Mouse (Mus musculus): ENCODE measurements around the gene Uox.

The Uox gene

DNA sequence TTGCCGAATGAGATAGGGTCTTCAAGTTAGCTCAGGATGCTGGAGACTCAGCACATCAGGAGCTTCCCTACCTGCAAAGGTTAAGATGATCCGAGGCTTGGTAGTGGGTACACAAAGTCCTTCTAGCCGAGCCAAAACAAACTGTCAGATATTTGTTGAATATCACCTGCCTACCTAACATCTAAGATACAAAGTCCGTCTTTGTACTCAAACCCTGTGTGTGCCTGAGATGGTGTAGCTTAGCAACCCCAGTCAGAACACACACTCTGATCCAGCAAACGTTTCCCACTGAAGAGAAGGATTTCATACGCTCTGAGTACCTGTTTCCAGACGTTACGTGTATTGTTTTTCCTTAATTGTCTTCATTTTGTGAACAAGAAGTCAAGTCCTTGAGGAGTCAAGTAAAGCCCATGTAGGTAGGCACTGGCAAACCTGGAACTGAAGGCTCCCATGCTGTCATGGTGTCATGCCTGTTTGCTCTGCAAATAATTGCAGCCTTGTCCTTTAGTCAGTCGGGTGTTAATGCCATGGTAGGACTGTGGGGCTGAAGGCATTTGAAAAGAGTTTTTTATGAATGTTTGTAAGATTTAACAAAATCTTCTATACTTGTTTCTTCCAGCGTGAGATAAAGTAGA, at the start of gene Uox:
Gene Uox (plus strand): TSS at position 279 of the 635 bp plus-strand sequence.
- in situ Hi-C loops (cut with MseI, MboI): loop anchor here in 1 of 2 experiments (25.0 kb wide), 1 partner anchor 342 kb away; no protein-coding TSS in a partner anchor

DNA sequence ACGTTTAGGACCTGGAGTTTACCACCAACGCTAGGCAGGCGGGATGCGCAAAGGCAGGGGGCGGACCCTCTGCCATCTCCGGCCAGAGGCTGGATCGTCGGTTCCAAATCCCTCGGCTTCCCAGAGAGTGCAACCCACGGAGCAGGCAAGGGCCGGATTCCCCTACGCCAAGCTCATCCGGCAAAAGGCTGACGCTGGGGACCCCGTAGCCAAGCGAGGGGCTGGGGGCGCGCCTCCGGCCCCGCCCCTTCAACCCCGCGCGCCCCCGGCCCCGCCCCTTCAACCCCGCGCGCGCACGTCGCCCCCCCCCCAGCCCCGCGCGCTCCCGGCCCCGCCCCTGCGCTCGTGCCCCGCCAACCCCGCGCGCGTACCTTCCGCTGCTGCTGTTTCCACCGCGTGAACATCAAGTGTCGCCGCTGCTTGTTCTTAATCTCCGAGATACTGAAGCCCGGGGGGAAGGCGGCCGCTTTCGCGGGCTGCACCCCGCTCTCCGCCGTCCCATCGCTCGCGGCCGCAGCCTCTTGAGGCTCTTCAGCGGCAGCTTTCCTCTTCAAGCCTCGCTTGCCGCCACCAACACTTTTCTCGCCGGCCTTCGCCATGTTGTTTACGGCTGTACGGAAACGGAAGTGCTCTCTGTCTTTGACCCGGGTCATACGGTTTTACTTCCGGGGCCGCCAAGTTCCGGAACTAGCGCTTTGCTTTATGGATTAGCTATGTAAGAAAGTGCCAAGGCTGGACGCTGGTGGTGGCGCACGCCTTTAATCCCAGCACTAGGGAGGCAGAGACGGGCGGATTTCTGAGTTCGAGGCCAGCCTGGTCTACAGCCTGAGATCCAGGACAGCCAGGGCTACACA, 49.2 kb upstream of the Uox start, which contains the start of gene Rpf1:
Gene Rpf1 (minus strand): TSS at position 632 of the 854 bp plus-strand sequence.
- in situ Hi-C loops (cut with MseI, MboI): no loop called here

DNA sequence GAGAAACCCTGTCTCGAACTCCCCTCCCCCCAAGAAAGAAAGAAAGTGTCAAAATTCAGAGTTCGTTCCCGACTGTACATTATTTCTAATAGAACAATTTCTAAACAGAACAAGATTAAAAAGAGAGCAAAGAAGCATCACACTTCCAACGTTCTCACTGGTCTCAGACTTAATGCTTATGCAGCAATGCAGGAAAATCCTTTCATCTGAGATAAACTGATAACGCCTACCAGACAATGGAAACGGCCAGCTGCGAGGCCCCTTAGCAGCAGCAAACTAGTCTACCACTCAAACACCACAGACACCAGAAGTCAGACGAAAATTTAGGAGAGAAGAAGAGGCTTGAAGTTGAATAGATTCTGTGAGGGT, 48.6 kb upstream of the Uox start:
- in situ Hi-C loops (cut with MseI, MboI): no loop called here

DNA sequence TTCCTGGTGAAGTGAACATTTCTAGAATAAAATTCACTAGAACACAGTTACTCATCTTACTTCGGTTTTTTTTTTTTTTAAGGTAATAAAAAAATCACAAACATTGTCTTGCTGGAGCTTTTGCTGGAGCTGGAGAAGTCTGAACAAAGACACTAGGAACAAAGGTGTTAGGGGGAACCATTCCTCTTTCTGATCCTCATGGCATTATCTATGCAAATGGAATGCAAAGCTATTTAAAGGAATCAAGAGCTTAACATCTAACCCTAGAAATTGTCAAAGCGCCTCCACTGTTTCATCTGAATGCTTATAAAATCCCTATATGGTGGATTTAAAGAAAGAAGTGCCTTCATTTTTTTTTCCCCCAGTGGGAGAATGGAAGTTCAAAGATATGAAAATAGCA, 41.9 kb upstream of the Uox start:
- in situ Hi-C loops (cut with MseI, MboI): no loop called here

DNA sequence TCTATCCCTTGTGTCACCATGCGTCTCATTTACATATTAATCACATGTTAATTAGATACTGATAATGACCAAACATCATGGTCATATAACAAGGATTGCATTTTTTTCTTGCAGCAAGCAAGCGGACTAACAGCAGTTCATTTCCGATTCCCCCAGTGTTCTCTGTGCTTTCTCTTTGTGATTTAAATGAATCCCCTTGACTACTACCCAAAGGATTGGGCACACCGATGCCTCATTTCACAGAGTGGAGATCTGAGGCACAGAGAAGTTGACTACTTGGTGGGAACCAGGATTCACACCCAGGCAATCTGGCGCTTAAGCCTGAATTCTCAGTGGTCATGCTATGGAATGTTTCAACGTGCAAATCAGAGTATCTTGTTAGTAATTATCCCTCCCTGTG, 35.2 kb upstream of the Uox start:
- in situ Hi-C loops (cut with MseI, MboI): no loop called here

DNA sequence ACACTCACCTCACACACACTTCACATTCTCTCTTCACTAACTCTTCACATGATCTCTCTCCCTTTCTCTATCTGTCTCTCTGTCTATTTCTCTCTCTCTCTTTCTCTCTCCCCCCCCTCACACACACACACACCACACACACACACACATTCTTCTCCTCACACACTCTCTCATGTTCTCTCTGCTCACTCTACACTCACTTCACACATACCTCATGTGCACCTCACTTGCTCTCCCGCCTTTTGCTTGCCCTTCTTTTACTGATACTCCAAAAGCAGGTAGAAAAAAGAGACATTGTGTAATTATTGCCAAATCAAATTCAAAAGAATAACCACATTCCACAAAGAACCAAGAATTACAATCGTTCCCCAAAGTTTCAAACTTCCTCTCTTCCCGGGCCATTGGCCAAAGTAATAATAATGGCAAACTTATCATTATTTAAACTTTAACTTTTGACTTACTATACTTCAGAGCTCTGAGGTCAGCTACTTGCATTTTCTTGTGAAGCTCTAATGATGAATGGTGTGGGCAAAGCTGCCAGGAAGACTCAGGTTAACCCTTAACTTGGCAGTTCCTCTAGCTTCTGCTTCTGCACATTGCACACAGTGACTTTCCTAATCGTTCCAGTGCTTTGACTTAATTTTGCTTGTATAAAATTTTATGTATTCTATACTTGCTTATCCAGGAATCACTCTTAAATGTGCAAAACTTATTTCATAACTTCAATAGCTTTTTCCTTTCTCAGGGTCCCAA, 29.5 kb upstream of the Uox start:
- in situ Hi-C loops (cut with MseI, MboI): no loop called here

DNA sequence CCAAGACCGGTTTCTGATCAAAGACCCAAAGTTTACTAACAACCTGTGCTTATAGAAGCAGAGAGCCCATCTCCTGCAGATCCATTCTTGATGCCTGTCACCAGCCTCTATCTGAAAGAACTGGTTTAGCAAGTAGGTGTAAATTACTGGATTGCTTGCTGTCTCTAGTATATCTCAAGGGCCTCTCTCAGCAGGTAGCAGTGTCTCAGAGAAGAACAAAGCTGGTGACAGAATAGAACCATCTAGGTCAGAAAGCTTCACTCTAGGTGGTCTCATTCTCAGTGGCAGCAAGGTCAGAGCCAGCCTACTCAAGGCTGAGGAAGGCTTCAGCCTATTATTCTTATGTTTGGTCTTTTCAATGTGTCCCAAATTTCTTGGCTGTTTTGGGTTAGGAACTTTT, 26.6 kb upstream of the Uox start:
- in situ Hi-C loops (cut with MseI, MboI): no loop called here

DNA sequence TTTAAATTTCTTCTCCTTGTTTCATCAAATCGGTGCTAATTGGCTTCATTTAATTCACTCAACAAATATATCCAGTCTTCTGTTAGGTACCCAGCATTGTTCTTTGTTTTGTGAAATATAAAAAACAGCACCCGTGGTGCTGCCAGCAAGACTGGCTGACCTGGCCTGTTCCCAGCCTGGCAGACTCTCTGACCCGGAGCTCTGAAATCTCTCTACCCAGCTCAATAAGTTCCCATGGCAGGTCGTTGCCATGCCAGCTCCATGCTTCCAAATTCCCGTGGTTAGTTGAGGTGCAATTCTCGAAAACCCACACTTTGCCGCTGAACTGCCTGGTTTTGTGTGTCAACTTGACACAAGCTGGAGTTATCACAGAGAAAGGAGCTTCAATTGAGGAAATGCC, 15.4 kb upstream of the Uox start:
- in situ Hi-C loops (cut with MseI, MboI): loop anchor here in 1 of 2 experiments (25.0 kb wide), 1 partner anchor 357 kb away; no protein-coding TSS in a partner anchor

DNA sequence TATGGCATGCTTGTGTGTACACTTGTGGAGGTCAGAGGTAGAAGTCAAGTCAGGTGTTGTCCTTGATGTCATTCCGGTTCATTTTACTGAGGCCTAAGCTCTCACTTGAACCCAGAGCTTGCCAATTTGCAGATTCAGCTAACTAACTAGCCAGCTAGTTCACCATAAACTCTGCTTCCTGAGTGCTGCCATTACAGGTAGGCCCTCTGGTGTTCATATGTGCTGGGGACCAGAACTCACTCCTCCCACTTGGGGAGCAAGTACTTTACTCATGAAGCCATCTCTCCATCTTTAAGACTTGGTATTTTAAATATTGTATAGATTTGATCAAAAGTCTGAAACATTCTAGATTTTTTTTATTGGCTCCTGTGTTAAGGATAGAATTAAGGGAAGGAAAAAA, 13.7 kb upstream of the Uox start:
- in situ Hi-C loops (cut with MseI, MboI): loop anchor here in 1 of 2 experiments (25.0 kb wide), 1 partner anchor 356 kb away; no protein-coding TSS in a partner anchor

DNA sequence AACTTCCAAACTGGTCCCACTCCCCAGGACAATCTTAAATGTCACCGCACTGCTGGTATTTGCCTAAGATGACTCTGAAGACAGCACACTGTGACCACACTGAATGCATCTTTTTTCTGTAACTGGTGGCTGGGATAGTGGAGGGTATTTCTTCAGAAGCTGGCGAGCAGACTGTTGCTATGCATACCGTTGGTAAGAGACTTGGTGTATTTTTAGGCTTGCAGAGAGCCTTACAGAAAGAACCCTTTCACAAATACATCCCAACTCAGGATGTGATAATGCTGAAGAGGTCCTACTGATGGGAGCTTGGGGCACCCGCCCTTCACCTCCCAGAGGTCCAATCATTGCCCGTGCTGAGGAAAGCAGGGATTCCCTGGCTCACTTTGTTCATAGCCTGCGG, 12.7 kb upstream of the Uox start:
- in situ Hi-C loops (cut with MseI, MboI): loop anchor here in 1 of 2 experiments (25.0 kb wide), 1 partner anchor 355 kb away; no protein-coding TSS in a partner anchor

DNA sequence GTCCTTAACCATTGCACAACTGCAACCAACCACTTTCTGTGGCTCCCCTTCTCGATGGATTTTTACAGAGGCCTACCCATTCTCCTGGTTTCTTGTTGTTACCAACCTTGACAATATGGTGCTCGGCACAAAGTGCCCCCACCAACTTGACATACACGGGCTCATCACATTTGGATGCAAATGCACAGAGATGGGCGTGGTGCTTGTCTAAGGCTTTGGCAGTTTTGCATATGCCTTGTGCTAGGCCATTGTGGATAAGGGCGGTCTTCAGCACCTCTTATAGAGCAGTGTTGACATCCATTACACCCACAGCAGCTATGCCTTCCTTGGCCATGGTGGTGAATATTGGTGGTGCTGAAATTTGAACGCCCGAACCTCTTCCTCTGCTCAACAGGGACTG, 7.3 kb upstream of the Uox start:
- in situ Hi-C loops (cut with MseI, MboI): loop anchor here (10.0 to 25.0 kb wide), 2 partner anchors 349 to 352 kb away; no protein-coding TSS in a partner anchor

DNA sequence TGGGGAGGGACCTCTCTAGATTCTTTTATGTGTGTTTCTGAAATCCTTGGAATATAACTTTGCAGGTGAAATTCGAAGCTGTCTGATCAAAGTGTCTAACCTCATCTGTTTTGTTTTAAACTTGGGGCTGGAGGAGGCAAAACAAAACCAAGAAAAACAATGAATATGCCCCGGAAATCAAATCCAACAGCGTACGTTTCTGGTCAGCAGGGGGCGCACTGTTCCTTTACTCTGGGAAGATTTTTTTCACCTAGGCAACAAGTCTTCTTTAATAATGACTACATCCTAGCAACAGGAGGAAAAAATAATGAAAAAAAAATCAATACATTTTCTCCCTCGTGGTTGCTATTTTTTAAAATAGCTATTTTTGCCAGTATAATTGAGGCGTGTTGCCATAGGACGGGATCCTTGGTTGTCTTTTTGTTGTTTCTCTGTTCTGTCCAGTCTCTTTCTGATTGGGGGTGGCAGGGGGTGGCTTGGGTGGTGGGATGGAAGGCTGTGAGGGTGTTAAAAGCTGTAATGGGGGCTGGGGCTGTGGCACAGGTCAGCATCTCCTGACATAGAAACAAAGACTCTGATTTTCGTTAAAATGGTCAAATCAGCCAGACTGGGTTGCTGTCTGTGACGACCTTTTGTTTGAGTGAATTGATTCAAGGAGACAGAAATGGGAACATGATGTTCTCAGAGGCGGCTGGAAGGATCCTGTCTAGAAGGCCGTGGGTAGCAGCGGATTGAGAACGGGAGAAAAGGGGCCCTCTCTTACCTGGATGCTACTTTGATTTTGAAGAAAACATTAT, 5.8 kb upstream of the Uox start:
- in situ Hi-C loops (cut with MseI, MboI): loop anchor here (10.0 to 25.0 kb wide), 2 partner anchors 348 to 350 kb away; no protein-coding TSS in a partner anchor

DNA sequence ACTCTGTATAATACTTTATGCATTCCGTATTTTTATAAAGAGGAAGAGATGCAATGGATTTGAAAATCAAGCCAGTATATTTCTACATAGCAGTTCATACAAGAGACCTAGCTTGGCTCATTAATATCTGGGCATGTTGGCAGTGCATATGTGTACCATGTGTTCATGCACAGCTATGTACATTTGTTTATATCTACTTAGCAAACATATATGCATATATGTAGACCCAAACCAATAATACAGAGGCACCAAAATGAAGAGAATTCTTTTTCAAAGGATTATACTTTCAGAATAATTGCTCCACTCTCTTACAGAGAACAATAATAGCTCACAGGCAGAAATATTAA, 5.2 kb upstream of the Uox start:
- in situ Hi-C loops (cut with MseI, MboI): loop anchor here (10.0 to 25.0 kb wide), 2 partner anchors 347 to 350 kb away; no protein-coding TSS in a partner anchor

DNA sequence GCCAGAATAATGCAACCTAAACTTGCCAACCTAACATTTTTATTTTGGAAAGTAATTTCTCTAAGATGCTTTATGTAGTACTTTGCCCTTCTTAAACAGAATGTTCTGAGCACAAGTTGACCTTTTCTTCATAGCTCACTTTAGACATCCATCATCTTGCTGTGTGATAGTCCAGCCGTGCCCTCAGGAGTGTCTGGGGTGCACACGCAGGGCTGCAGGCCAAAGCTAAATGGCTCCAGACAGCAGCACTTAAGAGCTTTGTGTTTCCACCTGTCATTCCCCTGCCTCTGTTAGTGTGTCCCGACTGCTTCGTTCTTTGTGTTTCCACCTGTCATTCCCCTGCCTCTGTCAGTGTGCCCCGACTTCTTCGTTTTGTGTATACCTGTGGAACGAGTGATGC, 2.9 kb upstream of the Uox start:
- in situ Hi-C loops (cut with MseI, MboI): loop anchor here (10.0 to 25.0 kb wide), 2 partner anchors 345 to 347 kb away; no protein-coding TSS in a partner anchor

DNA sequence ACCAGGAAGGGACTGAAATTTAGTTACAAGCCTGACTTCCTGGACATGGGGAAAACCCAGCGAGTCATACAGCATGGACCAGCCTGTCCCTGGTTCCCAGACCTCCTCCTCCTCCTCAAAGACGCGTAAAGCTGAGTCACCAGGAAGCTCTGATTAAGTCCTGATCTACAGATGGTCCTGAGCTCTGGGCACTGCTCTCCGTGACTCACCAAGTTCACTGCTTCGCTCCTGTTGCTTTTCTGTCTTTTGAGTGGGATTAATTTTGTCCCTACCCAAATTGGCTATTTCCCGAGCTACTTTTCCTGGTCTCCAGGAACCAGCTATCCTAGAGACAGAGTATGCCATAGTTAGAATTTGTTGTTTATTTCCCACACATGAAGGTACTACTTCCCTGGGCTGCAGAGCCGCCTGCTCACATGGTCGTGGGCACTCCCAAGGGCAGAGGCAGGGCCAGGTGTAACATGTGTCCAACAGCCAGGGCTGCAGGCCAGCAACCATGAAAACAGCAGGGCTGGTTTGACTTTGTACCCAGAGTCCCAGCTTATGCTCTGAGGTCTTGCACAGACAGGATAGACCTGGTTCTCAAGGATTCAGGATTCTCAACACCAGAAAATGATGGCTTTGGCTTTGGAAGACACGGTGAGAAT, 2.2 kb upstream of the Uox start:
- in situ Hi-C loops (cut with MseI, MboI): loop anchor here (10.0 to 25.0 kb wide), 2 partner anchors 344 to 347 kb away; no protein-coding TSS in a partner anchor

DNA sequence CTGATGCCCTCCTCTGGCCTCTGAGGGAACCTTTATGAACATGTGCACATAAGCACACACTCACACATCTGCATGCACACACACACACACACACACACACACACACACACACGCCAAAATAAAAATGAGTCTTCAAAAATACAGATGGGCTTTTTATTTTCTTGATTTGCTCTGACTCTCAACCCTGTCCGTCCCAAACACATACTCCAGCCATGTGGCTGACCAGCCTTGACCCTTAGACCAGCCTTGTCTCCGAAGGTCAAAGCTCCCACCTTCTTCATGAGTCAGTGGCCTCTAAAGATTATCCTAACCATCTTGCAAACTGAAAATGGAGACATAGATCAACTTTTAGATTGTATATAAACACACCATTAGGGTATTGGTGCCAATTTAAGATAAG, 632 bp upstream of the Uox start:
- in situ Hi-C loops (cut with MseI, MboI): loop anchor here (10.0 to 25.0 kb wide), 2 partner anchors 343 to 345 kb away; no protein-coding TSS in a partner anchor

DNA sequence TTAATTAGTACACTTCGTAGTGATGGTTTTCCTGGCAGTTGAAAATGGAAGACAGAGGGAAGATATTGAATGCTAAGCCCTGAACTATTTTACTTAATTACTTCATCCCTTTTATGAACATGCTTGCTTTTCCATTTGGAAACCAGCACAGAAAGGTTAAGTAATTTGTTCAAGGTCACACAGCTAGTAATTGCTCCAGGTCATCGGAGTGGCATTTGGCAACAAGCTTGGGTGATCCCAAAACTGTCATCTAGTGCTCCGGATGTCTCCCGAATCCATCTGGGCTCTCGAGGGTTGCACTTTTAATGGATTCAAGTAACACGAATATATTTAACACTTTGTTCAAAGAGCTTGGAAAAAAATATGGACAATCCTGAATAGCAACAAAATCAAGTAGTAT, 713 bp downstream of the Uox start:
- in situ Hi-C loops (cut with MseI, MboI): loop anchor here in 1 of 2 experiments (25.0 kb wide), 1 partner anchor 341 kb away; no protein-coding TSS in a partner anchor

DNA sequence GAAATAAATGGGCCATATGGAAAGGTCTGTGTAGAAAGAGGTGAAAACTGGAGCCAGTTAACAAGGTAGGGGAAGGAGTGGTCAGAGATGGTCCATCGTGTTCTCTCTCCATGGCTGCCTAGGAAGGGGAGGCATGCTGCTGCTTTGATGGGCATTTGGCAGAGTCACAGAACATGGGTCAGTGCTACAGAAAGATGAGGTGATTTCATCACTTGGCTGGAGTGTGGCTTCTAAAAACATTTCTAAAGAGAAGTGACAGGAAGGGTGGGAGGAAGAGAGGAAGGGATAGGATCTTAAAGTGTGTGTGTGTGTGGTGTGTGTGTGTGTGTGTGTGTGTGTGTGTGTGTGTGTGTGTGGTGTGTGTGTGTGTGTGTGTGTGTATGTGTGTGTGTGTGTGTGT, 1.1 kb downstream of the Uox start:
- in situ Hi-C loops (cut with MseI, MboI): loop anchor here in 1 of 2 experiments (25.0 kb wide), 1 partner anchor 341 kb away; no protein-coding TSS in a partner anchor

DNA sequence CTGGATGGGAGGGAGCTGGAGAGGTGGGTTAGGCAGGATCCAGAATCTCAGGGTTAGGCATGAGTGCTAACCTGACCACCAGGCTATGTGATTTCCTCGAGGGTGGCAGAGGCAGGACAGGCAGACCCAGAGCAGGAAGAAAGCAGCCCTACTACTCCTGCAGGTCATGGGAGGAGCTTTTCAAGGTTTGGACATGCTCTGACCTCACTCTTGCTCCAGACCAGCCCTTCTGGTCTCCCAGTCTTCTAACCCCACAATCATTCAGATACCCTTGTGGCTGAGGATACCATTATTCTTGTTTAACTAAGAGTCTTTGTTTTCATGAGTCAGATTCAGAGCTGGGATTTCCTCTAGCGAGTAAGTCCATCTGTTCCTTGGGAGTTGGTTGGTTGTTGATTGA, 7.4 kb downstream of the Uox start:
- in situ Hi-C loops (cut with MseI, MboI): no loop called here
